Mouse (Mus musculus) midbrain, embryonic 16.5 days (tissue): Measurements from ENCODE around the gene Limd2. TPM values are rescaled to one million over a fixed set of nuclear protein-coding genes. Genes with fewer than 3 reads are reported as not detected.

Experiments used
- ATAC-seq: fragments of 200-750 bp; cut with Nextera tagmentation; 2 replicates; pipeline ENCODE4 v1.8.0; 2017; ENCODE audit warnings: moderate TSS enrichment
- H3K27ac ChIP-seq: fragments of 300-500 bp; sonication (generic); 2 replicates; pipeline ENCODE4 v1.5.1; 2014; ENCODE audit warnings: mild to moderate bottlenecking, low read length, mixed read lengths
- H3K27me3 ChIP-seq: fragments of 300-500 bp; sonication (generic); 2 replicates; pipeline ENCODE4 v1.6.1; 2014; ENCODE audit warnings: low read depth, low read length, mixed read lengths; ENCODE audit not compliant: control insufficient read depth, insufficient read depth
- H3K36me3 ChIP-seq: fragments of 300-500 bp; sonication (generic); 2 replicates; pipeline ENCODE4 v1.6.1; 2014; ENCODE audit warnings: mild to moderate bottlenecking, low read length, moderate library complexity, mixed read lengths; ENCODE audit not compliant: control insufficient read depth, insufficient read depth
- H3K4me1 ChIP-seq: fragments of 300-500 bp; sonication (generic); 2 replicates; pipeline ENCODE4 v1.6.1; 2014; ENCODE audit warnings: mild to moderate bottlenecking, low read length, mixed read lengths; ENCODE audit not compliant: control insufficient read depth, insufficient read depth
- H3K4me2 ChIP-seq: fragments of 300-500 bp; sonication (generic); 2 replicates; pipeline ENCODE4 v1.6.1; 2014; ENCODE audit warnings: mild to moderate bottlenecking, low read length, mixed read lengths
- H3K4me3 ChIP-seq: fragments of 300-500 bp; sonication (generic); 2 replicates; pipeline ENCODE4 v1.5.1; 2014; ENCODE audit warnings: low read depth, mild to moderate bottlenecking, low read length, moderate library complexity, mixed read lengths
- H3K9ac ChIP-seq: fragments of 300-500 bp; sonication (generic); 2 replicates; pipeline ENCODE4 v1.6.1; 2014; ENCODE audit warnings: low read depth, low read length, mixed read lengths
- H3K9me3 ChIP-seq: fragments of 300-500 bp; sonication (generic); replicated peaks from 2 replicates; pipeline ENCODE4 v1.6.1; 2014; ENCODE audit warnings: mild to moderate bottlenecking, low read length, mixed read lengths; ENCODE audit not compliant: control insufficient read depth, poor library complexity, severe bottlenecking
- WGBS: fragments of 180-500 bp; shearing (Covaris S2); extraction: QIAGEN DNeasy Blood & Tissue Kit; methylation state at CpG from one replicate; pipeline ENCODE4 v1.1.7; 2014; 5-methylcytosine and 5-hydroxymethylcytosine counted together
- polyA plus RNA-seq: library from polyadenylated mRNA; unstranded; fragments of >200 nt; fragmentation: Nextera tagmentation; extraction: Ambion mirVana; gene quantifications from 2 replicates; pipeline ENCODE4 v1.2.1, GENCODE M21; 2015

The Limd2 gene
- polyA plus RNA-seq, 1 experiment from 2014 or later: 143 TPM

DNA sequence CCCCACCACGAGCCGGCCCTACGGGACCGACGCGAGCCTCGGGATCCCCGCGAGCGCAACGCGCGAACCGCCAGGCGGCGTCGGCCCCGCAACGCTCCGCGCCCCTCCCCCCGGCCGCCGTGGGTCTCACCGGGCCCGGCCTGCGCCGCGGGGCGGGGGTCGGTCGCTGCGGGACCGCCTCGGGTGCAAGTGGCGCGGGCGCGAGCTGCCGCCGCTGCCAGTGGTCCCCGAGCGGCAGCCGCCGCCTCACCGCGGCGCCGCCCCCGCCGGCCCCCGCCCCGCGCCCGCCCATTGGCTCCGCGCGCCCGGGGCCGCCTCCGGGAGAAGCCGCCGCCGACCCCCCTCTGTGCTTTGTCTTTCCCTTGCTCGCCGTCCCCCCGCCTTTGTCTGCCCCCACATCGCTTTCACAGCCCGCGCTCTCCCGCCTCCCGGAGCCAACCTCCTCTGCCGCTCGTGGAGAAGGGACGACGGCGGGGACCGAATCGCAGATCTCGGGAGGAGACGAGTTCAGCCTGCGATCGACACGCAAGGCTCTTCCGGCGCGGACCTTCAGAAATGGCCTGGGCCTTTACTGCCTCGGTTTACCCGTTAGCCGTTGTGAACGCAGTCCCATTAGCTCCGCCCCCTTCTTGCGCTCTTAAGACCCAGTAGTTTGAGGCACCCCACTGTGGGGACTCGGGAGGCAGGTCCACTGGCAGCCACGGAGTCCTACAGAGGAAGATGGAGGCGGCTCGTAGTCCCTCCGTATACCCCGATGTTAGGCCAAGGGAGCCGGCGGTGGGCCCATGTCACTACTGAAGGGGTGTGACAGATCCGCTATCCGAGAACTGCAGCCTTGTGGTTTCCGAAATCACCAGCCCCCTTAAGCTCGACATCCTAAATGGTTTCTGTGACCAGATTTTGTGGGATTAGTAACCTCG, 479 bp downstream of the Limd2 start:
- WGBS: under 1% methylated on average over 50 of the region's 106 CpGs
- H3K9me3 ChIP-seq: no peaks in the 10 kb centered on the region
- ATAC-seq: peak; percentile 69
- peak overlapping the region; percentile 96 for H3K9ac ChIP-seq
- peaks cover 26% of the 10 kb centered on the region for H3K4me1 ChIP-seq
- H3K4me3 ChIP-seq: peak overlapping the region; percentile 78
- H3K27me3 ChIP-seq: no peaks in the 10 kb centered on the region
- H3K4me2 ChIP-seq: peak overlapping the region; percentile 93
- peaks cover 23% of the 10 kb centered on the region for H3K36me3 ChIP-seq
- H3K27ac ChIP-seq: peak overlapping the region; percentile 98

- Histone ChIP-seq H3K27me3 (no peaks in the 10 kb centered on the region), H3K4me3 (peak overlapping the region; percentile 78)
Observed at GRCm38 (mm10) chr11:106159216-106159920, 1.3 kb downstream of the Limd2 start.

GRCm38 (mm10) chr11:106158930-106159215, 1.8 kb downstream of the Limd2 start:
- Histone ChIP-seq H3K4me3 (peak overlapping the region; percentile 78), H3K36me3 (peaks cover 24% of the 10 kb centered on the region), H3K9ac (peak overlapping the region; percentile 96), H3K27ac (peak overlapping the region; percentile 98), H3K9me3 (no peaks in the 10 kb centered on the region), H3K4me2 (peak overlapping the region; percentile 93), H3K4me1 (peaks cover 26% of the 10 kb centered on the region), H3K27me3 (no peaks in the 10 kb centered on the region)
- peak; percentile 29; the same call in 1 of the 2 replicates for ATAC-seq
- WGBS: 36% methylated on average over 9 of the region's 9 CpGs

More at GRCm38 (mm10) chr11:106159216-106159920, 1.3 kb downstream of the Limd2 start:
- H3K4me1 ChIP-seq: peaks cover 26% of the 10 kb centered on the region
- H3K36me3 ChIP-seq: peaks cover 26% of the 10 kb centered on the region
- peak overlapping the region; percentile 98 for H3K27ac ChIP-seq
- WGBS: 2% methylated on average over 24 of the region's 25 CpGs
- H3K9me3 ChIP-seq: no peaks in the 10 kb centered on the region
- peak; percentile 59 for ATAC-seq
- peak overlapping the region; percentile 96 for H3K9ac ChIP-seq
- H3K4me2 ChIP-seq: peak overlapping the region; percentile 93

DNA sequence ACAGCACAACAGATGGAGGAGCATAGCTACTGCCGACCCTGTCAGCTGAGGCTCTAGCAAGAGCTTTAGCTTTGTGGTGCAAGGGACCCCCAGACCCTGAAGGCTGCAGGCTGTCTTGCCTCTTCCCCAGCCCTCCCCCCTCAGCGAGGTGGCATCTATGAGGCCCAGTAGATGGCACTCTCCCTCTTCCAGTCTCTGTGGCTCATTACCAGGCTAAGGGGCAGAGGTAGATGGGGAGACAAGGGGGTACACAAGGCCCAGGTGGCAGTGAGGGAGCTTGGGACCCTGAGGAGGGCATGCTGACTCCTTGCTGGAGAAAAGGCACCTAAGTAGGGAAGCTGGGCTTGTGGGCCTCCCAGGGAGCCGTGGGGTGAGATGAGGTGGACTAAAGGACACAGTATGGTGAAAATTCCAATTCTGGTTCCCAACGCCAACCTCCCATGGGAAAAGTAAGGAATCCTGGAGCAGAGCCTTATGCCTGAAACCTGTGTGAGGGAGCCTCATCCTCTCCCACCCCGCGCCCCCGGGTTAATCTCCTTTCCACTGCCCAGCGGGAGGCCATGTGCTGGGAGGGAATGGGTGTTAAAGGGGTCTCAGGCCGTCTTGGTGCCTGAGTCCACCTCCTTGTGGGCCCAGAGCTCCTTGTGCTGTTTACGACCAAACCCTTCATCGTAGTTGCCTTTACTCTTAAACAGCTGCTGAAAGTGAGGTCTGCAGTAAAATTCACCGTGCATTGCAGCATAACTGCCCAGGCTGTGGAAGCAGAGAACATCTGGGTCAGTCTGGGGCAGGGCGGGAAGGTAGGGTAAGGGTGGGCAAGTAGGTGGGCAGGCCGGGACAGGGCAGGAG, 2.4 kb downstream of the Limd2 start:
- peak overlapping the region; percentile 78 for H3K4me3 ChIP-seq
- no peak for ATAC-seq
- peak overlapping the region; percentile 93 for H3K4me2 ChIP-seq
- H3K9me3 ChIP-seq: no peaks in the 10 kb centered on the region
- H3K4me1 ChIP-seq: peaks cover 26% of the 10 kb centered on the region
- peak overlapping the region; percentile 96 for H3K9ac ChIP-seq
- H3K36me3 ChIP-seq: peaks cover 19% of the 10 kb centered on the region
- H3K27ac ChIP-seq: peak overlapping the region; percentile 98
- no peaks in the 10 kb centered on the region for H3K27me3 ChIP-seq
- 50% methylated on average over 14 of the region's 14 CpGs for WGBS

- H3K4me3 ChIP-seq: no peak overlapping the region
- H3K27me3 ChIP-seq: no peaks in the 10 kb centered on the region
- 93% methylated on average over 7 of the region's 7 CpGs for WGBS
- no peak overlapping the region for H3K4me2 ChIP-seq
- no peak for ATAC-seq
- peaks cover 26% of the 10 kb centered on the region for H3K36me3 ChIP-seq
- H3K9me3 ChIP-seq: no peaks in the 10 kb centered on the region
- no peak overlapping the region for H3K9ac ChIP-seq
- peaks cover 26% of the 10 kb centered on the region for H3K4me1 ChIP-seq
- H3K27ac ChIP-seq: no peak overlapping the region
Observed at GRCm38 (mm10) chr11:106157154-106157553, 3.5 kb downstream of the Limd2 start.

- no peak overlapping the region for H3K4me2 ChIP-seq
- H3K4me1 ChIP-seq: peaks cover 23% of the 10 kb centered on the region
- H3K27me3 ChIP-seq: no peaks in the 10 kb centered on the region
- H3K9me3 ChIP-seq: no peaks in the 10 kb centered on the region
- 81% methylated on average over 1 of the region's 1 CpGs for WGBS
- H3K4me3 ChIP-seq: no peak overlapping the region
- ATAC-seq: no peak
- H3K27ac ChIP-seq: no peak overlapping the region
- H3K9ac ChIP-seq: no peak overlapping the region
- peaks cover 32% of the 10 kb centered on the region for H3K36me3 ChIP-seq
Observed at GRCm38 (mm10) chr11:106156257-106156656, 4.4 kb downstream of the Limd2 start.

DNA sequence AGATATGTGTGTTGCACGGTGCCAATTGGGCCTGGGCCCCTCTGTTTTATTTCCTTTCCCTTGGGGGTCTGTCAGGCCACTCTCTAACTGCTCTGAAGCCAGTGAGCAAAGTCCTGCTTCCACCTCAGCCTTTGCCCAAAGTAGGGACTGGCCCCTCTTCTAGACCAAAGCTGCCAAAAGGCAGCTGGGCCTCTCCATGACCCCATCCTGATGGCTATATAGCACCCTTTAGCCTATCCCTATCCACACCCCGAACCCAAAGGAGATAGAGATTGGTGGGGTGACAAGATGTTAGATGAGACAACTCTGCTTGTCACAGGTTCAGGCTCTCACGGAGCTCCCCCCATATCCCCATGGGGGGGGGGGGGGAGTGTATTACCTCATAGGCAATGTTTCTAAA, 4.9 kb downstream of the Limd2 start:
- no peak overlapping the region for H3K4me3 ChIP-seq
- H3K27me3 ChIP-seq: no peaks in the 10 kb centered on the region
- H3K4me1 ChIP-seq: peaks cover 18% of the 10 kb centered on the region
- H3K4me2 ChIP-seq: no peak overlapping the region
- 0 out of 2 replicates have a peak overlapping the region, but pooled peaks have one; percentile 20 for H3K9ac ChIP-seq
- 90% methylated on average over 3 of the region's 3 CpGs for WGBS
- ATAC-seq: no peak
- H3K36me3 ChIP-seq: peaks cover 35% of the 10 kb centered on the region
- no peak overlapping the region for H3K27ac ChIP-seq
- H3K9me3 ChIP-seq: no peaks in the 10 kb centered on the region

DNA sequence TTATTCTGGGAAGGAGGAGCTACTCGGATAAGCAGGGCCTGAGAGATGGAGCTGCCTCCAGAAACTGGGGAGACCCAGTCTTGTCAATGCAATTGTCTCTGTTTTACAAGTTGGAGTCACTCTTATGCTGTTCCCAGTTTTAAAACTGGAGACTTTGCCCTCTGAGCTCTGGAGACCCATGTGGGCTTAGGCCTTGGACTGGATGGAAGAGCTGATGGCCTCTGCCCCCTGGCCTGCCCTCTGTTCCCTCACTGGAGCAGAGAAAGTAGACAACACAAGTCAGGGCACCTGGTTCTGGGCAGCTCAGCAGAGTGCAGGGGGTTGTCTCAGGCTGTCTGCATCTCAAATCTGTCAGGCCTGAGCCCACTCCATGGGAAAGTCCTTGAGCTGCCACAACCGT, 5.9 kb downstream of the Limd2 start:
- 70% methylated on average over 2 of the region's 2 CpGs for WGBS
- H3K9me3 ChIP-seq: no peaks in the 10 kb centered on the region
- peaks cover 40% of the 10 kb centered on the region for H3K36me3 ChIP-seq
- no peaks in the 10 kb centered on the region for H3K27me3 ChIP-seq
- H3K4me1 ChIP-seq: peaks cover 15% of the 10 kb centered on the region; the same call in 1 of the 2 replicates
- H3K4me2 ChIP-seq: no peak overlapping the region
- H3K27ac ChIP-seq: no peak overlapping the region
- H3K4me3 ChIP-seq: no peak overlapping the region
- ATAC-seq: no peak
- no peak overlapping the region for H3K9ac ChIP-seq
